Mouse (Mus musculus) cerebellum, adult 2 months (tissue): ENCODE data around the gene Cnot3. TPM values are rescaled to one million over a fixed set of nuclear protein-coding genes. Genes with fewer than 3 reads are reported as not detected.

Source experiments
- DNase-seq, 2 experiments: peaks; one replicate each; pipeline ENCODE4 v3.0.0; 2021
- H3K27ac ChIP-seq: fragments of 200-500 bp; 2 replicates; pipeline ENCODE4 v1.5.1; 2012; ENCODE audit warnings: low read length, control low read depth, inconsistent platforms; ENCODE audit not compliant: insufficient read depth
- H3K27me3 ChIP-seq: fragments of 200-500 bp; 2 replicates; pipeline ENCODE4 v1.6.1; 2012; ENCODE audit warnings: inconsistent platforms, mild to moderate bottlenecking, low read length, moderate library complexity; ENCODE audit not compliant: control insufficient read depth, insufficient read depth
- H3K4me1 ChIP-seq: fragments of 200-500 bp; 2 replicates; pipeline ENCODE4 v1.6.1; 2011; ENCODE audit warnings: low read length; ENCODE audit not compliant: control insufficient read depth, insufficient read depth
- H3K4me3 ChIP-seq: fragments of 200-500 bp; replicated peaks from 2 replicates; pipeline ENCODE3; 2011; ENCODE audit warnings: mild to moderate bottlenecking, low read depth, low read length, control low read depth; ENCODE audit not compliant: insufficient read depth
- CTCF ChIP-seq: fragments of 200-500 bp; IDR thresholded peaks from 2 replicates; pipeline ENCODE4 v1.5.1; 2011; ENCODE audit warnings: low read depth, mild to moderate bottlenecking, control low read depth, low read length, moderate library complexity, borderline replicate concordance; ENCODE audit not compliant: insufficient read depth
- POLR2A ChIP-seq: fragments of 200-500 bp; IDR thresholded peaks from 2 replicates; pipeline ENCODE4 v1.6.1; 2011; ENCODE audit warnings: low read length, control low read depth, borderline replicate concordance; ENCODE audit not compliant: insufficient read depth
- WGBS: fragments of 180-500 bp; shearing (Covaris S2); methylation state at CpG from one replicate; pipeline ENCODE4 v1.1.7; 2018; 5-methylcytosine and 5-hydroxymethylcytosine counted together
- polyA plus RNA-seq: library from polyadenylated mRNA; depleted of rRNA; stranded (reverse); fragments of >200 nt; gene quantifications from 2 replicates; pipeline ENCODE4 v1.2.3, GENCODE M21; 2012

Gene Cnot3
- polyA plus RNA-seq, 1 experiment = 60.9 TPM

DNA sequence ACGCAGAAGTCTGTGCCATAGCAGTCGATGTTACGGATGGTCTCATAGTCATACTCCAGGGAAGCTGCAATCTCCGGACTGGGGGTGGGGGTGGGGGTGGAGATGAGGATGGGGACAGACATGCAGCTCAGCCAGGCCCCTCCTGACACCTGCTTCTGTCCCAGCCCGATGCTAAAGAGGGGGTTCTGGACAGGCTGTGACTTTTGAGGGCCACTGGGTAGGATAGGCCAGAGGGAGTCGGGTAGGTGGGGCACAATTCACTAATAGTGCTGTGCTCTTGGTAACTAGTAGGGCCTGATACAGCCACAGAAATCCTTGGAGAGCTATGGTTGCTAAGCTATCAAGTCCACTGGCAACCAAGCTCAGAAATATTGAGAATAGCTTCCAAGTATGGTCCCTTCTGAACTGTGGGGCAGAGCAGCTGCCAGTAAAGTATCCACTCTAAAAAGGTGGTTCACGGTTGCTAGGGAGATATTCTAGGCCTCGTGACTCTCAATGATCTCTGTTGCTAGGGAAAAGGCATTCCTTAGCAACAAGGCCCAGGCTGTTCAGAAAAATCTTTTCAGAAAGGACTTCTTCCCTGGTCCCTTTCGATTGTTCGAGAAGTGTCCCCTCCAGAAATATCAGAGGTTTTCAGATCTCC, 39.0 kb downstream of the Cnot3 start:
- DNase-seq = no peak
- H3K27me3 ChIP-seq = no peaks in the 10 kb centered on the region
- 30% methylated on average over 10 of the region's 10 CpGs for WGBS
- TF ChIP-seq POLR2A = no peak
- H3K27ac ChIP-seq = no peak overlapping the region
- no peak overlapping the region for H3K4me3 ChIP-seq
- no peaks in the 10 kb centered on the region for H3K4me1 ChIP-seq

DNA sequence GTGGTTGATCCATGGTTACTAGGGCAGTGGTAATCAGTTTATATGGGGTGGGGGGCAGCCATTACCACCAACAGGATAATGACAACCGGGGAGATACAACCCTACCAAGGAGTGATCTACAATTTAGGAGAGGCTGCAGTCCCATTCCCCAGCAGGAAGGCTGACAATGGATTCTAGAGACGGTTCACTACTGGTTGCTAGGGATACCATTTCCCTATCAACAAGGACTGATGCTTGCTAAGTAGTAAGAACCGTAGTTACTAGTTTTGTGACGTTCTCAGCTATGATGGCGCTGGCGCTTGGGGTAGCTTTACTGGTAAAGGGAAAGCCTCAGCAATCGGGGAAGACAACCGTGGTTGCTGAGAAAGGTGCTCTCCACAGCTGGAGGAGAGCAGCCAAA, 39.6 kb downstream of the Cnot3 start:
- WGBS = 68% methylated on average over 8 of the region's 8 CpGs
- Histone ChIP-seq H3K4me1 (no peaks in the 10 kb centered on the region), H3K27me3 (no peaks in the 10 kb centered on the region), H3K27ac (no peak overlapping the region), H3K4me3 (no peak overlapping the region)
- TF ChIP-seq CTCF (no peak), POLR2A (no peak)
- DNase-seq = no peak

GRCm38 (mm10) chr7:3685400-3686187, 40.5 kb downstream of the Cnot3 start:
- H3K4me3 ChIP-seq = no peak overlapping the region
- no peak overlapping the region; the same call in 1 of the 2 replicates for H3K27ac ChIP-seq

DNA sequence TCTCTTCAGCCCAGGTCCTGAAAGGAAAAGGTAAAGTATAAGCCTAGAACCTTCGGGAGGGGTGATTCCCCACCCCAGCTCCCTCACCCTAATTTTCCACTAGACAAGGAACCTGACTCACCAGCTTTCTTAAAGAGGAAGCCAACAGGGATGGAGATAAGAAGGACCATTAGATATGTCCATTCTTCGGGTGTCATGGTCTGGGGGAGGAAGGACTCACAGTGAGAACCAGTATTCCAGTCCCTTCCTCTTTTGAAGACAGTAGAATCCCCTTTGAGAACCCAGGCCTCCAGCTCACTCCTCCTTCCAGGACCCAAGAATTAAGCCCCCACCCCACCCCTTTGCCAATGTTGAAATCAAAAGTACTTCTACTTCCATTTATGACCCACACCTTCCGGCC, 46.9 kb downstream of the Cnot3 start:
- TF ChIP-seq POLR2A (no peak), CTCF (no peak)
- Histone ChIP-seq H3K4me3 (peak overlapping the region; percentile 86), H3K27ac (no peak overlapping the region), H3K4me1 (no peaks in the 10 kb centered on the region), H3K27me3 (no peaks in the 10 kb centered on the region)
- 49% methylated on average over 3 of the region's 3 CpGs for WGBS
- DNase-seq = no peak

More at GRCm38 (mm10) chr7:3685400-3686187, 40.5 kb downstream of the Cnot3 start:
- peak; percentile 70 to 79 for DNase-seq
- Histone ChIP-seq H3K4me1 (no peaks in the 10 kb centered on the region), H3K27me3 (no peaks in the 10 kb centered on the region)
- TF ChIP-seq POLR2A (no peak), CTCF (no peak)
- 68% methylated on average over 31 of the region's 31 CpGs for WGBS

- DNase-seq = no peak
- H3K4me3 ChIP-seq = peak within 1 kb of the TSS; percentile 86
- TF ChIP-seq CTCF (no peak), POLR2A (no peak)
- no peaks in the 10 kb centered on the region for H3K4me1 ChIP-seq
- under 1% methylated on average over 49 of the region's 49 CpGs for WGBS
- H3K27ac ChIP-seq = peak within 1 kb of the TSS; percentile 63
- no peaks in the 10 kb centered on the region for H3K27me3 ChIP-seq
Observed at GRCm38 (mm10) chr7:3692382-3692986, 47.4 kb downstream of the Cnot3 start, which contains the start of gene Tsen34. Gene Tsen34 (plus strand): TSS chr7:3692863.

GRCm38 (mm10) chr7:3692987-3693808, 48.1 kb downstream of the Cnot3 start, which contains the start of gene Mboat7:
Gene Mboat7 (minus strand): TSS chr7:3693523.
- Histone ChIP-seq H3K4me1 (no peaks in the 10 kb centered on the region), H3K27me3 (no peaks in the 10 kb centered on the region), H3K27ac (peak within 1 kb of the TSS; percentile 63), H3K4me3 (peak within 1 kb of the TSS; percentile 86)
- DNase-seq = peak; percentile 94 to 95
- under 1% methylated on average over 55 of the region's 55 CpGs for WGBS
- no peak for TF ChIP-seq CTCF
- peak; percentile 86; the same call in 1 of the 2 replicates for TF ChIP-seq POLR2A

- TF ChIP-seq CTCF (no peak), POLR2A (no peak)
- no peaks in the 10 kb centered on the region for H3K27me3 ChIP-seq
- peak overlapping the region; percentile 63 for H3K27ac ChIP-seq
- WGBS = under 1% methylated on average over 18 of the region's 18 CpGs
- H3K4me1 ChIP-seq = no peaks in the 10 kb centered on the region
- H3K4me3 ChIP-seq = peak overlapping the region; percentile 86
- DNase-seq = no peak
Observed at GRCm38 (mm10) chr7:3693809-3694075, 48.7 kb downstream of the Cnot3 start.
